Mouse (Mus musculus) intestine, postnatal 0 days (tissue): ENCODE measurements around the gene Kyat1. TPM values are rescaled to one million over a fixed set of nuclear protein-coding genes. Genes with fewer than 3 reads are reported as not detected.

ENCODE experiments used
- ATAC-seq: fragments of 200-750 bp; cut with Nextera tagmentation; 2 replicates; pipeline ENCODE4 v1.8.0; 2017; ENCODE audit warnings: mild to moderate bottlenecking, moderate TSS enrichment, moderate library complexity
- H3K27ac ChIP-seq: fragments of 300-500 bp; sonication (generic); 2 replicates; pipeline ENCODE4 v1.5.1; 2014; ENCODE audit warnings: mild to moderate bottlenecking, low read depth, low read length, moderate library complexity
- H3K27me3 ChIP-seq: fragments of 300-500 bp; sonication (generic); replicated peaks from 2 replicates; pipeline ENCODE4 v1.6.1; 2014; ENCODE audit warnings: low read length, mixed read lengths; ENCODE audit not compliant: control insufficient read depth, insufficient read depth
- H3K36me3 ChIP-seq: fragments of 300-500 bp; sonication (generic); 2 replicates; pipeline ENCODE4 v1.6.1; 2014; ENCODE audit warnings: mild to moderate bottlenecking, moderate library complexity; ENCODE audit not compliant: control insufficient read depth, insufficient read depth
- H3K4me1 ChIP-seq: fragments of 300-500 bp; sonication (generic); replicated peaks from 2 replicates; pipeline ENCODE4 v1.6.1; 2014; ENCODE audit warnings: antibody characterized with exemption, low read length, mixed read lengths; ENCODE audit not compliant: control insufficient read depth, insufficient read depth
- H3K4me2 ChIP-seq: fragments of 300-500 bp; sonication (generic); replicated peaks from 2 replicates; pipeline ENCODE4 v1.6.1; 2014; ENCODE audit warnings: low read depth, mild to moderate bottlenecking, moderate library complexity
- H3K4me3 ChIP-seq: fragments of 300-500 bp; sonication (generic); 2 replicates; pipeline ENCODE4 v1.5.1; 2014; ENCODE audit warnings: low read depth, low read length
- H3K9ac ChIP-seq: fragments of 300-500 bp; sonication (generic); 2 replicates; pipeline ENCODE4 v1.6.1; 2014; ENCODE audit warnings: mild to moderate bottlenecking, low read depth, low read length
- H3K9me3 ChIP-seq: fragments of 300-500 bp; sonication (generic); 2 replicates; pipeline ENCODE4 v1.6.1; 2016; ENCODE audit warnings: mixed run types; ENCODE audit not compliant: control insufficient read depth
- CTCF ChIP-seq: sonication (generic); IDR thresholded peaks from 2 replicates; pipeline ENCODE4 v1.5.1; 2016; ENCODE audit warnings: low read depth, mild to moderate bottlenecking, control low read depth, antibody characterized with exemption, moderate library complexity
- WGBS: fragments of 180-500 bp; shearing (Covaris S2); extraction: QIAGEN DNeasy Blood & Tissue Kit; methylation state at CpG from one replicate; pipeline ENCODE4 v1.1.7; 2014; 5-methylcytosine and 5-hydroxymethylcytosine counted together
- polyA plus RNA-seq: library from polyadenylated mRNA; unstranded; fragments of >200 nt; fragmentation: Nextera tagmentation; extraction: Ambion mirVana; gene quantifications from 2 replicates; pipeline ENCODE4 v1.2.1, GENCODE M21; 2015

The Kyat1 gene
- polyA plus RNA-seq, 1 experiment from 2014 or later = 17.3 TPM

- Histone ChIP-seq H3K27me3 (no peaks in the 10 kb centered on the region), H3K4me1 (no peaks in the 10 kb centered on the region), H3K9me3 (no peaks in the 10 kb centered on the region), H3K9ac (no peak overlapping the region), H3K4me2 (no peak overlapping the region), H3K36me3 (no peaks in the 10 kb centered on the region), H3K27ac (no peak overlapping the region), H3K4me3 (no peak overlapping the region)
- no peak for ATAC-seq
- no peak for TF ChIP-seq CTCF
- WGBS = 69% methylated on average over 6 of the region's 6 CpGs
Measured at GRCm38 (mm10) chr2:30211408-30212168, 5.9 kb upstream of the Kyat1 start.

- Histone ChIP-seq H3K36me3 (no peaks in the 10 kb centered on the region), H3K9me3 (no peaks in the 10 kb centered on the region), H3K4me3 (no peak overlapping the region), H3K27ac (no peak overlapping the region), H3K9ac (no peak overlapping the region), H3K4me2 (no peak overlapping the region), H3K27me3 (no peaks in the 10 kb centered on the region), H3K4me1 (no peaks in the 10 kb centered on the region)
- WGBS = 72% methylated on average over 5 of the region's 5 CpGs
- ATAC-seq = no peak
- TF ChIP-seq CTCF = no peak
Measured at GRCm38 (mm10) chr2:30207886-30208285, 2.2 kb upstream of the Kyat1 start.

GRCm38 (mm10) chr2:30207401-30207800, 1.8 kb upstream of the Kyat1 start:
- Histone ChIP-seq H3K9ac (no peak overlapping the region), H3K4me3 (no peak overlapping the region), H3K27me3 (no peaks in the 10 kb centered on the region), H3K4me1 (no peaks in the 10 kb centered on the region), H3K27ac (no peak overlapping the region), H3K9me3 (no peaks in the 10 kb centered on the region), H3K4me2 (no peak overlapping the region), H3K36me3 (no peaks in the 10 kb centered on the region)
- TF ChIP-seq CTCF = no peak
- no peak for ATAC-seq
- WGBS = 82% methylated on average over 4 of the region's 4 CpGs

GRCm38 (mm10) chr2:30205255-30205628, 405 bp downstream of the Kyat1 start:
- Histone ChIP-seq H3K9me3 (no peaks in the 10 kb centered on the region), H3K4me2 (peak overlapping the region; percentile 78), H3K9ac (peak overlapping the region; percentile 59), H3K27ac (peak overlapping the region; percentile 79), H3K36me3 (no peaks in the 10 kb centered on the region), H3K4me1 (no peaks in the 10 kb centered on the region), H3K4me3 (peak overlapping the region; percentile 64), H3K27me3 (no peaks in the 10 kb centered on the region)
- under 1% methylated on average over 13 of the region's 13 CpGs for WGBS
- TF ChIP-seq CTCF = no peak
- ATAC-seq = peak; percentile 54

- Histone ChIP-seq H3K36me3 (no peaks in the 10 kb centered on the region), H3K4me2 (no peak overlapping the region), H3K9ac (no peak overlapping the region), H3K27me3 (no peaks in the 10 kb centered on the region), H3K4me3 (no peak overlapping the region), H3K4me1 (peaks cover 5% of the 10 kb centered on the region; the same call in 1 of the 2 replicates), H3K27ac (no peak overlapping the region), H3K9me3 (no peaks in the 10 kb centered on the region)
- ATAC-seq = no peak
- TF ChIP-seq CTCF = peak; percentile 79
- 84% methylated on average over 7 of the region's 7 CpGs for WGBS
Measured at GRCm38 (mm10) chr2:30203439-30203838, 2.2 kb downstream of the Kyat1 start.

GRCm38 (mm10) chr2:30200388-30200925, 5.2 kb downstream of the Kyat1 start:
- 0 out of 2 replicates have a peak overlapping the region, but pooled peaks have one; percentile 28 for H3K4me2 ChIP-seq
- no peak overlapping the region for H3K4me3 ChIP-seq
- H3K4me1 ChIP-seq = peaks cover 8% of the 10 kb centered on the region; the same call in 1 of the 2 replicates
- peak overlapping the region; percentile 88 for H3K27ac ChIP-seq
- no peaks in the 10 kb centered on the region for H3K9me3 ChIP-seq
- peak; percentile 2; the same call in 1 of the 2 replicates for ATAC-seq
- H3K36me3 ChIP-seq = no peaks in the 10 kb centered on the region
- TF ChIP-seq CTCF = no peak
- 39% methylated on average over 5 of the region's 5 CpGs for WGBS
- no peaks in the 10 kb centered on the region for H3K27me3 ChIP-seq
- H3K9ac ChIP-seq = no peak overlapping the region
